Mouse (Mus musculus) spleen, adult 2 months (tissue): Measurements from ENCODE around the gene Atp1b3. TPM values are rescaled to one million over a fixed set of nuclear protein-coding genes. Genes with fewer than 3 reads are reported as not detected.

Source experiments
- DNase-seq, 2 experiments: peaks; one replicate each; pipeline versions ENCODE4 v3.0.0 to v3.0.0-alpha.2; 2012 to 2021; ENCODE audit warnings: low spot score in 2 of 2, low read depth in 1 of 2
- H3K27ac ChIP-seq: fragments of 200-500 bp; 2 replicates; pipeline ENCODE4 v1.5.1; 2012; ENCODE audit warnings: low read length, inconsistent platforms; ENCODE audit not compliant: insufficient read depth
- H3K27me3 ChIP-seq: fragments of 200-500 bp; 2 replicates; pipeline ENCODE4 v1.6.1; 2012; ENCODE audit warnings: mild to moderate bottlenecking, moderate library complexity, low read length, inconsistent platforms; ENCODE audit not compliant: control insufficient read depth, insufficient read depth
- H3K36me3 ChIP-seq: fragments of 200-500 bp; 2 replicates; pipeline ENCODE4 v1.6.1; 2012; ENCODE audit warnings: mild to moderate bottlenecking, low read length, inconsistent platforms; ENCODE audit not compliant: control insufficient read depth, insufficient read depth
- H3K4me1 ChIP-seq: fragments of 200-500 bp; 2 replicates; pipeline ENCODE4 v1.6.1; 2011; ENCODE audit warnings: inconsistent platforms; ENCODE audit not compliant: control insufficient read depth, insufficient read depth, insufficient read length
- H3K4me3 ChIP-seq: fragments of 200-500 bp; 2 replicates; pipeline ENCODE4 v1.5.1; 2011; ENCODE audit warnings: mild to moderate bottlenecking, inconsistent platforms; ENCODE audit not compliant: insufficient read depth, insufficient read length; ENCODE audit errors: extremely low read depth
- CTCF ChIP-seq: fragments of 200-500 bp; IDR thresholded peaks from 2 replicates; pipeline ENCODE4 v1.5.1; 2011; ENCODE audit warnings: mild to moderate bottlenecking, inconsistent platforms; ENCODE audit not compliant: insufficient read depth, insufficient read length, insufficient replicate concordance; ENCODE audit errors: extremely low read depth
- POLR2A ChIP-seq: fragments of 200-500 bp; IDR thresholded peaks from 2 replicates; pipeline ENCODE4 v1.6.1; 2011; ENCODE audit warnings: low read depth, low read length, inconsistent platforms
- WGBS: fragments of 180-500 bp; shearing (Covaris S2); methylation state at CpG from one replicate; pipeline ENCODE4 v1.1.7; 2018; 5-methylcytosine and 5-hydroxymethylcytosine counted together
- polyA plus RNA-seq: library from polyadenylated mRNA; depleted of rRNA; stranded (reverse); fragments of >200 nt; gene quantifications from 2 replicates; pipeline ENCODE4 v1.2.3, GENCODE M21; 2012

The Atp1b3 gene
- polyA plus RNA-seq, 1 experiment: 68.2 TPM

GRCm38 (mm10) chr9:96379551-96379950 lies 15.3 kb upstream of the Atp1b3 start:
- H3K4me3 ChIP-seq: no peak overlapping the region
- TF ChIP-seq CTCF: no peak
- DNase-seq: no peak
- no peaks in the 10 kb centered on the region for H3K36me3 ChIP-seq
- WGBS: 86% methylated on average over 7 of the region's 7 CpGs
- no peaks in the 10 kb centered on the region for H3K27me3 ChIP-seq
- no peaks in the 10 kb centered on the region for H3K4me1 ChIP-seq
- H3K27ac ChIP-seq: no peak overlapping the region

GRCm38 (mm10) chr9:96378747-96379146 lies 14.5 kb upstream of the Atp1b3 start:
- WGBS: 81% methylated on average over 5 of the region's 5 CpGs
- H3K4me3 ChIP-seq: no peak overlapping the region

GRCm38 (mm10) chr9:96377096-96377495 lies 12.9 kb upstream of the Atp1b3 start:
- no peak for TF ChIP-seq POLR2A
- TF ChIP-seq CTCF: no peak
- H3K4me3 ChIP-seq: no peak overlapping the region
- no peaks in the 10 kb centered on the region for H3K36me3 ChIP-seq
- H3K27ac ChIP-seq: no peak overlapping the region
- no peaks in the 10 kb centered on the region for H3K4me1 ChIP-seq
- no peak for DNase-seq
- no peaks in the 10 kb centered on the region for H3K27me3 ChIP-seq
- 93% methylated on average over 1 of the region's 1 CpGs for WGBS

More at GRCm38 (mm10) chr9:96378747-96379146, 14.5 kb upstream of the Atp1b3 start:
- DNase-seq: no peak
- TF ChIP-seq CTCF (no peak), POLR2A (no peak)
- H3K27ac ChIP-seq: no peak overlapping the region
- H3K4me1 ChIP-seq: no peaks in the 10 kb centered on the region
- H3K27me3 ChIP-seq: no peaks in the 10 kb centered on the region
- no peaks in the 10 kb centered on the region for H3K36me3 ChIP-seq

GRCm38 (mm10) chr9:96375819-96376218 lies 11.6 kb upstream of the Atp1b3 start:
- Histone ChIP-seq H3K4me3 (no peak overlapping the region), H3K4me1 (no peaks in the 10 kb centered on the region), H3K27ac (no peak overlapping the region), H3K36me3 (no peaks in the 10 kb centered on the region), H3K27me3 (no peaks in the 10 kb centered on the region)
- DNase-seq: no peak
- WGBS: 52% methylated on average over 3 of the region's 3 CpGs
- no peak for TF ChIP-seq POLR2A
- no peak for TF ChIP-seq CTCF

GRCm38 (mm10) chr9:96371075-96371474 lies 6.8 kb upstream of the Atp1b3 start:
- no peak overlapping the region for H3K4me3 ChIP-seq
- H3K4me1 ChIP-seq: peaks cover 5% of the 10 kb centered on the region; the same call in 1 of the 2 replicates
- 87% methylated on average over 5 of the region's 5 CpGs for WGBS
- no peak overlapping the region for H3K27ac ChIP-seq
- DNase-seq: no peak
- no peaks in the 10 kb centered on the region for H3K27me3 ChIP-seq
- no peaks in the 10 kb centered on the region for H3K36me3 ChIP-seq
- no peak for TF ChIP-seq POLR2A
- TF ChIP-seq CTCF: no peak

- Histone ChIP-seq H3K4me3 (no peak overlapping the region), H3K27ac (peak overlapping the region; percentile 33), H3K27me3 (no peaks in the 10 kb centered on the region), H3K36me3 (no peaks in the 10 kb centered on the region), H3K4me1 (peaks cover 7% of the 10 kb centered on the region)
- 31% methylated on average over 5 of the region's 5 CpGs for WGBS
- no peak for DNase-seq
- no peak for TF ChIP-seq CTCF
- no peak for TF ChIP-seq POLR2A
Measured at GRCm38 (mm10) chr9:96369654-96370384, 5.6 kb upstream of the Atp1b3 start.

- no peak overlapping the region for H3K4me3 ChIP-seq
- WGBS: 52% methylated on average over 6 of the region's 6 CpGs
- TF ChIP-seq POLR2A (no peak), CTCF (no peak)
- peaks cover 12% of the 10 kb centered on the region for H3K4me1 ChIP-seq
- no peak overlapping the region for H3K27ac ChIP-seq
- no peaks in the 10 kb centered on the region for H3K27me3 ChIP-seq
- DNase-seq: no peak
- H3K36me3 ChIP-seq: no peaks in the 10 kb centered on the region
Measured at GRCm38 (mm10) chr9:96365271-96365872, 1.1 kb upstream of the Atp1b3 start.
